Mouse (Mus musculus) mammary gland, adult 2 months (tissue): Measurements from ENCODE around the gene Rbp4. TPM values are rescaled to one million over a fixed set of nuclear protein-coding genes. Genes with fewer than 3 reads are reported as not detected.

ENCODE experiments used
- polyA plus RNA-seq: library from polyadenylated mRNA; depleted of rRNA; stranded (reverse); fragments of >200 nt; gene quantifications from 2 replicates; pipeline ENCODE4 v1.2.3, GENCODE M21; 2012; ENCODE audit warnings: low replicate concordance; rRNA removed

Gene Rbp4
- polyA plus RNA-seq = 342 and 412 TPM in 2 replicates

GRCm38 (mm10) chr19:38125219-38125610 is at the start of gene Rbp4:
Gene Rbp4 (minus strand): TSS chr19:38125281.

GRCm38 (mm10) chr19:38132481-38132880 is 7.4 kb upstream of the Rbp4 start, which contains the start of gene Pde6c:
Gene Pde6c (plus strand): TSS chr19:38132781.

GRCm38 (mm10) chr19:38096858-38097758 is 28.0 kb downstream of the Rbp4 start, which contains the start of gene Ffar4:
Gene Ffar4 (plus strand): TSS chr19:38097071.

Other genes starting within 250 kb of the Rbp4 start
- gene Myof, start 81.7 kb downstream of the Rbp4 start, polyA plus RNA-seq = 12.9 and 23.3 TPM in 2 replicates
- gene Cep55, start 70.3 kb downstream of the Rbp4 start, polyA plus RNA-seq = 0.32 and 0.52 TPM in 2 replicates
- gene Ffar4, start 28.2 kb downstream of the Rbp4 start, polyA plus RNA-seq = 42.9 and 50.7 TPM in 2 replicates
- not detected in 2 replicates for gene Pde6c, start 7.5 kb upstream of the Rbp4 start, polyA plus RNA-seq
- 2.0 and 4.3 TPM in 2 replicates for gene Fra10ac1, start 98.9 kb upstream of the Rbp4 start, polyA plus RNA-seq
- gene Lgi1, start 139.3 kb upstream of the Rbp4 start, polyA plus RNA-seq = 0.06 and 0.55 TPM in 2 replicates